Mouse (Mus musculus) stomach, embryonic 14.5 days (tissue): ENCODE data around the gene Tm7sf3. TPM values are rescaled to one million over a fixed set of nuclear protein-coding genes. Genes with fewer than 3 reads are reported as not detected.

Experiments
- ATAC-seq: fragments of 200-750 bp; cut with Nextera tagmentation; 2 replicates; pipeline ENCODE4 v1.8.0; 2017; ENCODE audit warnings: low read depth, moderate TSS enrichment; ENCODE audit not compliant: insufficient number of reproducible peaks, insufficient read depth, low FRiP score
- H3K27ac ChIP-seq: fragments of 300-500 bp; sonication (generic); 2 replicates; pipeline ENCODE4 v1.5.1; 2014; ENCODE audit warnings: mild to moderate bottlenecking, low read length, moderate library complexity, mixed read lengths
- H3K27me3 ChIP-seq: fragments of 300-500 bp; sonication (generic); 2 replicates; pipeline ENCODE4 v1.6.1; 2014; ENCODE audit warnings: low read length, control low read depth, mixed read lengths; ENCODE audit not compliant: control insufficient read depth, insufficient read depth
- H3K36me3 ChIP-seq: fragments of 300-500 bp; sonication (generic); 2 replicates; pipeline ENCODE4 v1.6.1; 2014; ENCODE audit warnings: mild to moderate bottlenecking, control low read depth, low read length, moderate library complexity, mixed read lengths; ENCODE audit not compliant: control insufficient read depth, insufficient read depth
- H3K4me1 ChIP-seq: fragments of 300-500 bp; sonication (generic); 2 replicates; pipeline ENCODE4 v1.6.1; 2014; ENCODE audit warnings: low read length, control low read depth, mixed read lengths; ENCODE audit not compliant: control insufficient read depth, insufficient read depth
- H3K4me2 ChIP-seq: fragments of 300-500 bp; sonication (generic); replicated peaks from 2 replicates; pipeline ENCODE4 v1.6.1; 2014; ENCODE audit warnings: low read depth, low read length, control low read depth
- H3K4me3 ChIP-seq: fragments of 300-500 bp; sonication (generic); 2 replicates; pipeline ENCODE4 v1.5.1; 2014; ENCODE audit warnings: low read depth, low read length, control low read depth
- H3K9ac ChIP-seq: fragments of 300-500 bp; sonication (generic); replicated peaks from 2 replicates; pipeline ENCODE4 v1.6.1; 2014; ENCODE audit warnings: low read depth, mild to moderate bottlenecking, control low read depth, low read length, moderate library complexity, mixed read lengths
- H3K9me3 ChIP-seq: fragments of 300-500 bp; sonication (generic); 2 replicates; pipeline ENCODE4 v1.6.1; 2016; ENCODE audit warnings: low read depth, low read length, control low read depth; ENCODE audit not compliant: control insufficient read depth
- WGBS: fragments of 180-500 bp; shearing (Covaris S2); extraction: QIAGEN DNeasy Blood & Tissue Kit; methylation state at CpG from one replicate; pipeline ENCODE4 v1.1.7; 2014; 5-methylcytosine and 5-hydroxymethylcytosine counted together
- polyA plus RNA-seq: library from polyadenylated mRNA; unstranded; fragments of >200 nt; fragmentation: Nextera tagmentation; extraction: Ambion mirVana; gene quantifications from 2 replicates; pipeline ENCODE4 v1.2.1, GENCODE M21; 2014

The Tm7sf3 gene
- polyA plus RNA-seq, 1 experiment from 2014 or later: 31.7 TPM

DNA sequence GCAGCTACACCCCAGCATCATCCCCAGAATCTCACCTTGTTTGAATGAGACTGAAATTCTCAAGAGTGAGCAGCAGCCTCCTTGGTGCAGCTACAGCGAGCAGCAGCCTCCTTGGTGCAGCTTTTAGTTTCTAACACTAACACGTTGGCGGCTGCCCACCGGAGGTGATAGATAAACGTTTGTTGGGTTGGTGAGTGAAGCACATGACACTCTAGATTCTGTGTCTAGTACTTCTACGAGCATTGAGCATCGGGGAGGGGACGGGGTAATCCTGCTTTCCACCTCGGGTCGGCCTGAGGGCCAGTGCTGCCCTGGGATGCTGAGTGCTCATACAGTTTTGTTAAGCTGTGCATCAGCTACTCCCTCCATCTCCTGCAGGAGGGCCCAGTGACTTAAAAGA, 34.3 kb upstream of the Tm7sf3 start:
- Histone ChIP-seq H3K9me3 (no peaks in the 10 kb centered on the region), H3K4me1 (no peaks in the 10 kb centered on the region), H3K36me3 (no peaks in the 10 kb centered on the region), H3K9ac (no peak overlapping the region), H3K27ac (no peak overlapping the region), H3K27me3 (no peaks in the 10 kb centered on the region), H3K4me3 (no peak overlapping the region), H3K4me2 (no peak overlapping the region)
- 68% methylated on average over 10 of the region's 10 CpGs for WGBS
- ATAC-seq: no peak

DNA sequence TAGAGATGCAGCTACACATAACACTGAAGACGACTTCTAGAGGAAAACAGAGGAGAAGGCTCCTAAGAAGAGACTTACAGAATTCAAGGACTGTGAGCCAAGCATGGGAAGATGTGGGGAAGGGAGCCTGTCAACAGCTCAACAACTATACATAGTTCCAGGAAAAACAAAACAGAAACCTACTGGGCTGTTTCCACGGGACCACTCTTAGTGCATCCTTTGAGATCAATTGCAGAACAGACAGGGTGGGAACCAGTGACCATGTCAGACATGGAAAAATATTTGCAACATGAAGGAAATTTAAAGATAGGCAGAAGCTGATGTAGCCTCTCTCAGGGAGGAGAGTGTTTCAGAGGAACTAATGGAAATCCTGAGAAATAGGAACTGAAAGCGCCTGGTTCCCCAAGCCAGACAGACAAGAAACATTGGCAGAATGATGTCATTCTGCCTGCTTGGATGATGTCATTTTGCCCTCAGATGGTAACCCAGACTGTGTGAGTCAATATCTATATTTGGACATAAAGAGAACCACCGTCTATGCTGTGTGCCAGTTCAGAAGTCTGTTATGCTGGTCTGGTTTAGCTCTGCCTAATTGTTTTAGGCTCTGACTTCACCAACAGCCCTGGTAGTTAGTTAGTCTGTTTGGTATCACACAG, 32.4 kb upstream of the Tm7sf3 start:
- Histone ChIP-seq H3K4me3 (no peak overlapping the region), H3K27me3 (no peaks in the 10 kb centered on the region), H3K27ac (no peak overlapping the region), H3K36me3 (no peaks in the 10 kb centered on the region), H3K9me3 (no peaks in the 10 kb centered on the region; the same call in 1 of the 2 replicates), H3K4me1 (no peaks in the 10 kb centered on the region), H3K4me2 (no peak overlapping the region), H3K9ac (no peak overlapping the region)
- WGBS: 66% methylated on average over 4 of the region's 4 CpGs
- no peak for ATAC-seq

DNA sequence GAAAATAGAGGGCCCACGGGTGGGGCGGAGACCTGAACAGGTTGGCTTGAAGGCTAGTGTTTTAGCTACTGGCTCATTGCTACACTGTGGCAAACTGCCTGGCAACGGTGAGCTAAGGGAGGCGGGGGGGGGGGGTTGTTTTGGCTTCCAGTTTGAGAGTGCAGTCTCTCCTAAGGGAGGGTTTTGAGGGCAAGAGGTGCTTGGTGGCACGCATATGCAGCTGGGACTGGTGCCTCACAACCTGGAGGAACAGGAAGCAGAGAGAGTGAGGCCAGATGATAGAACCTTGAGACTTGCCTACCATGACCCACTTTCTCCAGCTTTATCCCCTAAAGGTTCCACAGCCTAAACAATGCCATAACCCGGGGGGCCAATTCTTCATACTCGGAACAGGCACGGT, 31.8 kb upstream of the Tm7sf3 start:
- no peak for ATAC-seq
- Histone ChIP-seq H3K36me3 (no peaks in the 10 kb centered on the region), H3K4me3 (no peak overlapping the region), H3K27ac (no peak overlapping the region), H3K4me1 (no peaks in the 10 kb centered on the region), H3K9ac (no peak overlapping the region), H3K4me2 (no peak overlapping the region), H3K27me3 (no peaks in the 10 kb centered on the region), H3K9me3 (no peaks in the 10 kb centered on the region; the same call in 1 of the 2 replicates)
- 83% methylated on average over 8 of the region's 8 CpGs for WGBS

DNA sequence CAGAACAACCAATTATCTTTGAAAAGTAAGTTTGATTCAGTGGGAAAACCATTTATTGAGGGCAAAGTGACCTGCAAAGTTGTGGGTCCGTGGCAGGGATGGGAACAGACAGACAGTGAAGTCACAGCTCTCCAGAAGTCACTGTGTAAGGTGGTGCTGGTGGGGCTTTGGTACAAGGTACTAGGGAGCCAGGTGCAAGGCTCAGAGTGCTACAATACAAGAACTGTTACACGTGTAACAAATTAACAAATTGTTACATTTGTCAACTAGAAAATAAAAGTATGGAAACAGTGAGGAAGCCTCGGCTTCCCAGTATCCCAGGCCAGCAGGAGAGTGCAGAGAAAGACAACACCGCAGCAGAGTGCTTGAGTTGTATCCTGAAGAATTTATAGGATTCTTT, 31.1 kb upstream of the Tm7sf3 start:
- H3K9ac ChIP-seq: no peak overlapping the region
- H3K36me3 ChIP-seq: no peaks in the 10 kb centered on the region
- no peak overlapping the region for H3K4me2 ChIP-seq
- no peak for ATAC-seq
- no peaks in the 10 kb centered on the region for H3K4me1 ChIP-seq
- 80% methylated on average over 4 of the region's 4 CpGs for WGBS
- H3K27me3 ChIP-seq: no peaks in the 10 kb centered on the region
- H3K4me3 ChIP-seq: no peak overlapping the region
- no peak overlapping the region for H3K27ac ChIP-seq
- no peaks in the 10 kb centered on the region; the same call in 1 of the 2 replicates for H3K9me3 ChIP-seq

DNA sequence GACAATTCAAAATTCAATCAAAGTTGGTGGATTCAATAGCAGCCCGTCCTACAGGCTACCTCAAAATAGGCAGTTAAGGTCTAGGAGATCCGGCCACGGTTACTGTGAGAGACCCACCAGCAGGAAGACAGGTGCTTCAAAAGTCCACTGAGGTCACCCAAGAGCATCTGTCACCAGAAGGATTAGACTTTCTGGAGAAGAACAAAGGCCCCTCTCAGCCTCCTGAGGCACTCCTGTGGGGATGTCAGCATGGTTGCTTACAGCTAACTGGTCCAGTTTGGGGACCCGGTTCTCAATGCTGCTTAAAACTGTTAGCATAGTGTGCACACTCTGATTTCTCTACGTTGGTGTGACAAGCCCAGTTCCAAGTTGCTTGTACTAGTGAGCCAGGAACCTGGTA, 29.5 kb upstream of the Tm7sf3 start:
- Histone ChIP-seq H3K27me3 (no peaks in the 10 kb centered on the region), H3K4me3 (no peak overlapping the region), H3K27ac (no peak overlapping the region), H3K9me3 (no peaks in the 10 kb centered on the region; the same call in 1 of the 2 replicates), H3K36me3 (no peaks in the 10 kb centered on the region), H3K4me1 (no peaks in the 10 kb centered on the region), H3K9ac (no peak overlapping the region), H3K4me2 (no peak overlapping the region)
- no peak for ATAC-seq
- 60% methylated on average over 5 of the region's 5 CpGs for WGBS

DNA sequence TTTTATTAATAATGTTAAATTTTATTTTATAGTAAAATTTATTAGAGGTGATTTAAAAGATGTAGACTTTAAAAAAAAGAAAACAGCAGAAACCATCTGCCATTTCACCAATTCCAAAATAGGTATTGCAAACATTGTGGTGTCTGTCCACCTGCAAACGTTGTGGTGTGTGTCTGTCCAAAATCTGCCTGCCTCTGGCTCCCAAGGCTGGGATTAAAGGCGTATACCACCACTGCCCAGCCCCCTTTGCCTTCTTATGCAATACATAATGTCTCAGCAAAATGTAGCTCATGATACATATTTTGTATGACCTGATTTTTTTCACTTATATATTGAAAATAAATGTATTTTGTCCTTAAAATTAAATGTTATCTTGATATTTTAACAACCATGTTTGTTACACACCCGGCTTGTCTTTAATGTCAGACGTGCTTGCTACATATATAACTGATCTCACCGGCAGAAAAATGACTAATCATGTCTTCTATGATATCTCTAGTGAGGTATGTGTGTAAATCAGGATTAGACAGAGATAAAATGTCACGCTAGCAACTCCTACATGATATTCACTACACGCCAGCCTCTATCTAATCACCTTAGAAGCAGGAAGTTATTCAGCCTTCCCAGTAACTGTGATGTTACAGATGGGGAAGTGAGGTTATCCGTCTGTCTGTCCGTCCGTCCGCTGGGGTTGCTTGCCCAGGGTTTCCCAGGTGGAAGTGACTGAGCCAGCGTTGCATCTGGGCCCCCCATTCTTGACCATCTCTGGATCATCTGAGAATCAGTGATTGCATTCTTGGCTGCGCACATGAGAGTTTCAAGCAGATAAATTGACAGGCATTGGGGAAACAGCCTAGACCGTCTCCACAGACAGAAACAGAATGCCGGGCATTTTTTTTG, 28.6 kb upstream of the Tm7sf3 start:
- Histone ChIP-seq H3K27ac (no peak overlapping the region), H3K4me2 (no peak overlapping the region), H3K4me3 (no peak overlapping the region), H3K36me3 (no peaks in the 10 kb centered on the region), H3K27me3 (no peaks in the 10 kb centered on the region), H3K9me3 (no peaks in the 10 kb centered on the region; the same call in 1 of the 2 replicates), H3K4me1 (no peaks in the 10 kb centered on the region), H3K9ac (no peak overlapping the region)
- WGBS: 76% methylated on average over 15 of the region's 15 CpGs
- ATAC-seq: no peak

DNA sequence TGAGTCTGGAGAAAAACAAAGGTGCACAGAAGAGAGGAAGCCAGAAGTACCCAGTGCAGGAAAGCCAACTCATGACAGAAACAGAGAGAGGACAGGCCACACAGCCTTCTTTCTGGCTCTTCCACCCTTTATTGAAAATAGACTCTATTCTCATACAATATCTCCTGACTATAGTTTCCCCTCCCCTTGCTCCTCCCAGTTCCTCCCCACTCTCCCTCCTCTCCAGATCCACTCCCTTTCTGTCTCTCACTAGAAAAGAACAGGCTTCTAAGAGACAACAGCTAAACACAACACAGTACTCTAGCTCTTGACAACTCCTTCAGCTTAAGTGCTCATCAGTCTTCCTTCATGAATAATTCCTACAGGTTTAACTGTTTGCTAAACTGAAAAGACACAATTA, 26.0 kb upstream of the Tm7sf3 start:
- Histone ChIP-seq H3K9ac (no peak overlapping the region), H3K4me2 (no peak overlapping the region), H3K27ac (no peak overlapping the region), H3K9me3 (no peaks in the 10 kb centered on the region; the same call in 1 of the 2 replicates), H3K36me3 (no peaks in the 10 kb centered on the region), H3K27me3 (no peaks in the 10 kb centered on the region), H3K4me1 (no peaks in the 10 kb centered on the region), H3K4me3 (no peak overlapping the region)
- ATAC-seq: no peak

DNA sequence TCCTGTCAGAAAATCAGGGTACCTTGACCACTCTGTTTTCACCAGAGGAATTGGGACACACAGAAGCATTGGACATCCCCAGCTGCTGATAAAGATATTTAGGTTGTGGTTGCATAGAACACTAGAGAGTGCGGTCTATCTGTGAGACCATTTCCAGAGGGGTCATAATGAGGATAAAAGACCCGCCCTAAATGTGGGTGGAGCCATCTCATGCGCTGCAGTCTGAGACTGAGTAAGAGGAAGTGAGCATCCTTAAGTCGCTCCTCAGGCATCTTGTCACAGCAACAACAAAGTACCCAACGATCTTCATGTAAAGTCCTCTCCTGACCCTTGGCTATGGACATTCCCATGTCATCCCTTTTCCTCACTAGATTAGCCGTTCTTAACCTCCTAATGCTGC, 24.2 kb upstream of the Tm7sf3 start:
- Histone ChIP-seq H3K4me3 (no peak overlapping the region), H3K27me3 (no peaks in the 10 kb centered on the region), H3K4me2 (no peak overlapping the region), H3K36me3 (no peaks in the 10 kb centered on the region), H3K27ac (no peak overlapping the region), H3K9ac (no peak overlapping the region), H3K9me3 (no peaks in the 10 kb centered on the region; the same call in 1 of the 2 replicates), H3K4me1 (no peaks in the 10 kb centered on the region)
- WGBS: 74% methylated on average over 6 of the region's 6 CpGs
- no peak for ATAC-seq
